Mouse (Mus musculus) heart, postnatal 4 days (tissue): ENCODE data around the gene Clstn2. TPM values are rescaled to one million over a fixed set of nuclear protein-coding genes. Genes with fewer than 3 reads are reported as not detected.

ENCODE experiments used
- DNase-seq: peaks from one replicate; pipeline ENCODE4 v3.0.0; 2021
- total RNA-seq, 2 experiments: library from RNA; stranded (reverse); gene quantifications; 2 replicates each; pipeline ENCODE4 v1.2.3; 2021

The Clstn2 gene
- total RNA-seq, 2 experiments from 2014 or later = 1.5 to 2.1 TPM

DNA sequence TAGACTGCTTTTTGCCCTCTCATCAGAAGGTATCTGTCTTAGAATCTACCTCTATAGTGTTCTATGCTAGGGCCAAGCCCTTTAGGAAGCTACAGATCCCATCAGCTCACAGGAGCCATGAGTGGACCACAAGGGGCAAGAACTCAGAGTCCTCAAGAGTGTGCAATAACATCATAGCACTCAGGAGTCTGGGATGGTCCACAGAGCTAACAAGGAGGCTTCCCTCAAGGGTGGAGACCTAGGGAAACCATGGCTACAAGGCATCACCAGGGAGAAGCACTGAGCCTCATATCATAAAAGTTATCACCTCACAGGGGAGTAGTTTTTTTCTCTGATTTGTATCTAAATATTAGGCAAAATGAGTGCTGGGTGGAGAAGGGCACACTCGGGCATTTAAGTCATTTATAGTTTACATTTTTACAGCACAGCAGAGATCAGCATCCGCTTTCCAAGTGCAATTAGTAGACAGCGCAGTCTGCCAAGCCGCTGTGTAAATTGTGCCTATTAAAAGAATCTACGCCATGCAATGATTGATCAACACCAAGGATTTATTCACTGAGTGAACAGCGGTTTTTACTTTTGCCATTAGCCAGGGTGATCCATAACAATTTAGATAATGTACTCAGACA, 82.5 kb downstream of the Clstn2 start:
- no peak for DNase-seq

DNA sequence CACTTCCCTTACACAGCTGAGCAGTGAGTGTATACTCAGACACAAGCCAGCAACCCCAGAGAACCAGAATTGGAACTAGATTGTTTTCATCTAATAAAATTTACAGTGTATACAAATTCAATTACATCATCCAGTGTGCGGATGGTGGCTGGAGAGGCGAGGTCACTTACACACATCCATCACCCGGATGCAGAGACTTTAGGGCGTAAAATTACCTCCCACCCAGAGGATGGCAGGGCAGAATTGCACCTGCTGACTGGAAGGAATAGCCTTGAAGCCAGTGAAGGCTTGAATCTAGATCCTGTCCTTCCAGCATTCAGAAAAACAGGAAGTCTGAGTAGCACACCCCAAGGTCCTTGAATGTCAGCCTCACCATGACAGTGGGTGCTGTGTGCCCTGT, 113.7 kb downstream of the Clstn2 start:
- no peak for DNase-seq

DNA sequence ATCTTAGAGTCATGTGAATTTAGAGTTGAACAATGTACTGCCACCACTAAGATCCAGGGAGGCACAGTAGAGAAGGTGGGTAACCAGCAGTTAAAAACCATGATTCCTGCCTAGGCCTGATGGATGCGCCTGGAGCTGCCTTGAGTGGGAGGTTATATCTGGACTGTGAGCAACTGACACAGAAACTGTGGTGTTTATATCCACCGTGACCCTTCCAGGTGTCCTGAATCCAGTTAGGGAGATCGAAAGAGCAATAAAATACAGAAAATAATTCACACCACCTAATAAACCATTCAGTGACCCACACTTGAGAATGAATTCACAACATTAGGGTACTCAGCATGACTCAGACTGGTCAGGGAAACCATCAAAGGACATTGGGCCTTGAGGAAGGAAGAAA, 141.6 kb downstream of the Clstn2 start:
- DNase-seq = no peak

DNA sequence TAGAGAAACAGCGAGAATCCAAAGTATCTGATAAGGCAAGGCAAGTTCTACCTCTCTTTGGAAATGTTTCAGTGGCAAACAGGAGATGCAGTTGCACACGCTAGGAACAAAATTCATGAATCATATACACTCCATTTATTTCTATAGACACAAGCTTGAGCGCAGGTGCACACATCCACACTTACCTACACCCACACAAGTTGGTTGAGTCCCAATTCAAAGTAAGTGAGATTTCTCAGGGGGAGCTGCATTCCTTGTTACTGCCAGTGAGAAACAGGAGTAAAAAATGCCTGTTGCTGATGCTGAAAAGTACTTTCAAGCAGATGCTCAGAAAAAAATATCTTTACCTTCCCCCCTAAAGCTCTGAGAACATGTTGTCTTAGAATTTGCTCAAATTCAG, 149.6 kb downstream of the Clstn2 start:
- DNase-seq = no peak

DNA sequence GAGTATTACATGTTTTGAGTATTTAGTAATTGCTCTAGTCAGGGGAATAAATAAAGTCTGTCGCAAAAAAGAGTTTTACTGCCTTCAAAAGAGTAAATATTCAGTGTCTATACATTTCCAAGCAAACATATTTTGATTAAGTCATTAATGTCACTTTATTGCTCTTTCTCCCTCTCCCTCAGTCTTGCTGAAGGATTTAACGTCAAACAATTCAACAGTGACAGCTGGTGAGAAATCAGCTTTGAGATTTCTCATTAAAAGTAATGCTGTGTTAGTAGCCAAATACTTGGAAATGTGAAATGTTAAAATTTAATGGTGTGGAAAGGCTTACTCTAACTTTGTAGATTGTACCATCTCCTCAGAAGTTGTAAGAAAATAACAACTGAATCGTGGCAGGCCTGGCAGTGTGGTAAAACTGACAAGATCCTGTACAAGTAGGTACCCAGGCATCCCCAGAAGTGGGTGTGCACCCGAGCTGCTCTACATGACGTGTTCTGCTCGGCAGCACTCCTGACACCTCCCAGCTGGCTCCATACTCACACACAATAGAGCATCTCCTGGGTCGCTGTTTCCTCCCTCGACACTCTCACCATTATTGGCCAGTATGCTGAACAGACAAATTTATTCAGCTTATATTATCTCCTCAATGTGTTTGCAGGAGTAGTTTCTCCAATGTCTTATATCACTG, 165.8 kb downstream of the Clstn2 start:
- DNase-seq = no peak

DNA sequence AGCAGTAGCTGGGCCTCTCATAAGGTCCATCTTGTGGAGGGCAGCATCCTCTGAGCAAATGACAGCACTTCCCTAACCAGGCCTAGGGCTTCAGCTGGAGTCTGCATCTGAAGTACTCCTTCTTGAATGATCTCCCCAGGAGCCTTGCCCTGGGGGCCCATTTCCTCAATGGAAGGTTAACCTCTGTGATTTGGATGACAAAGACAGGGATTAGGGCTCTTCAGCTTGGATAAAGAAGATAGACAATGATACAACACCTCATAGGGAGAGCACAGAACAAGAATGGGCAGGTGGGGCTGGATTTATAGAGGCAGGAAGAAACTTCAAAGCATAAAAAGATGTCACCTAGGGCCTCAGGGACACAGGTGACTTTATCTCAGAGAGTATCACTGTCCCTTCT, 180.1 kb downstream of the Clstn2 start:
- no peak for DNase-seq

DNA sequence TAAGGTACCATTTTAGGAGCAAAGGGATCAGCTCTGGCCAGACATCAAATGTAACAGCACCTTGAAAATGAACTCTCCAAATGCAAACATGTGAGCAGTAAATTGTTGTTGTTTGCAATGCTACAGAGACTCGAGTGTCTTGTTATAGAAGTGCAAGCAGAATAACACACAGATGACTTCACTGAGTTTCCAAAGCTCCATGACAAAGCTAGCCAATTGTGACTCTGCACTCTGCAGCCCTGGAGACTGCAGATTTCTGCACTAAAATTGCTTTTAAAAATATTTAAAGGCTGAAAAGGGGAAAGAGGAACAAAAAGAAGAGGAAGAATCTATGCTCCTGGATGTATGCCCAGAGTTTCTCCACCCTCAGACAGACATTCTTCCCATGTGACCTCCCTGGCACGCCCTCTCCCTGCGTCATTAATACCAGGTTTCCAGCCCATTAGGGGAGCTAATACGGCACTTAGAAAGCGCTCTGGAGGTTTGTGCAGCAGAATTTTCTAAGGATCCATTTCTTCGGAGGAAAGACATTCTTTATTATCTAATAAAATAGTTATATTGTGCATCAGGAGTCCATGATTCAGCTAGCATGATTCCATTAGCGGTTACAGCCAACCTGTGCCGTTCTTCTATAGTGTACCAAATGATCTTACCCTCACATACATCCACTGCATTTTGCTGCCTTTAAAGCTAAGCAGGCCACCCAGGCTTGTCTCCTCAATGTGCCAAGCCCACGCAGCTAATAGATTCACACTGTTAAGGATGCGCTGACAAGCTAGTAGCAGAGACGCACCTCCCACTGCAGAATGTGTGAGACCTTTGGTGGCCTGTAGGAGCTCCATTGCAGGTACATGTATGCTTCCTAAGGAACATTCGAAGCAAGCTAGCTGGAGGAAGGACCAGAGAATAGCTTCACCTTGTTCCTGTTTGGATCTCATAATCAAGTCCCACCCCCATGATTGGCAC, 184.8 kb downstream of the Clstn2 start:
- peak; percentile 8 for DNase-seq

DNA sequence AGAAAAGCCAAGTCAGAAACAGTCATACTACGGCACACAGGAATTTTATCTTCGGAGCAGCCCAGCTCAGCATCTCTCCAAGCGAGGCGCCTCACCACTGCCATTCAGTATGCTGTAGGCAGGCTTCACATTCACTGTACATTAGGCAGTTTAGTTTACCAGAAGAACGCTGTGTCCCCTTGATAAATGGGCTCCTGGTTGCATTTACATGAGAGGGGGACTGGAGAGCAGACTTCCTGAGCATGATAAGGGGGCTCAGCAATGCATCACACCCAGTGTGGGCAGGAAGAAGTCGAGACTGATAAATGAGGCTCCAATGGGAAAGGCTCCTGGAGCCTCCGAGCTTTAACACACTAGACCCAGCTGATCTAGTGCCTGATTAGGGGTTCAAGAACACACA, 190.9 kb downstream of the Clstn2 start:
- DNase-seq = no peak

DNA sequence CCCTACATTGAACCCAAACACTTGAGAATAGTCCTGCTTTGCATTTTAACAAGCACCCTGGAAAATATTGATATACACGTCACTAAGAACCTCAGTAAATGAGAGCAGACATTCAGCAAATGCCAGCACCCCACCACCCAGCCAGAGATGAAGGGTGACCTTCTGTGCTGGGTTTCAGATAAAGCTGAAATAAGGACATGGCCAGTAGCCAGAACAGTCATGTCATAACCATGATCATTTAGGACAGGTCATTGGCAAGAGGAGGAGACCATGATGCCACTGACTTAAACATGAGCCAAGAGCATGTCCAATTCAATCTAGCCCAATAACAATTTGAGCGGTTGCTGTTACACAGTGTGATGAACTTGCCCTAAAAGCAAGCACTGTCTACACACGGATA, 201.8 kb downstream of the Clstn2 start:
- no peak for DNase-seq

DNA sequence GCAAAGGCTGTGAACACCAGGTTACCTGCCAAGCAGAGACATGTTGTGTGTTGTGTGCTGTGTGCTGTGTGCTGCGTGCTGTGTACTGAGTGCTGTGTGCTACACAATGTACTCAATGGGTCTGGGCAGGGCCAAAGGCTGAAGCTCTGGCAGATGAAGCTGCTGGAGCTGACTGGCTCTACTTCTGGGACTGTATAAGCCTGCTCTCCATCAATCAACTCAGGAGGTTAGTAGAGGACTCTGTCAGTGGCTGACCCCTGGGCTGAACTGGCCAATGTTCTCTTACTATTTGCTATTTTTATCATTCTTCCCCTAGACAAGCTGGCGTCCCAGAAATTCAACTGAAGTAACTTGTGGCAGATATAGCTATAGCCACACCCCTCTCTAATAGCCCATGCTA, 203.1 kb downstream of the Clstn2 start:
- no peak for DNase-seq

DNA sequence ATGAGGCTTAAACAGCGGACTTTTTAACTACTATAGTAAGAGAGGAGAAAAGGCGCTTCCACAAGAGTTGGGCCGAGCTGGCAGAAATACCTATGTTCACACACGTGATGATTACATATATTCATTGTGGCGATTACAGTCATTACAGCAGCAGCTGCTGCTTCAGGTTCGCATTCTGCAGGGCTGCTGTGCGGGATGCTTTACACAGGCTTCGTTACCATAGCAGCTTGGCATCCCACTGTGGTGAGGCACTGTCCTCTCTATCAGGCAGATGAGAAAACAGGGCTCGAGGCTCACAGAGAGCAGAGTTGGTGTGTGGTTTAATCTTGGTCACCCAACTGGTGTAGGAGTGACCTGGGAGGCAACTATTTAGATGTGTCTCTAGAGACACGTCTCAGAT, 205.3 kb downstream of the Clstn2 start:
- no peak for DNase-seq

DNA sequence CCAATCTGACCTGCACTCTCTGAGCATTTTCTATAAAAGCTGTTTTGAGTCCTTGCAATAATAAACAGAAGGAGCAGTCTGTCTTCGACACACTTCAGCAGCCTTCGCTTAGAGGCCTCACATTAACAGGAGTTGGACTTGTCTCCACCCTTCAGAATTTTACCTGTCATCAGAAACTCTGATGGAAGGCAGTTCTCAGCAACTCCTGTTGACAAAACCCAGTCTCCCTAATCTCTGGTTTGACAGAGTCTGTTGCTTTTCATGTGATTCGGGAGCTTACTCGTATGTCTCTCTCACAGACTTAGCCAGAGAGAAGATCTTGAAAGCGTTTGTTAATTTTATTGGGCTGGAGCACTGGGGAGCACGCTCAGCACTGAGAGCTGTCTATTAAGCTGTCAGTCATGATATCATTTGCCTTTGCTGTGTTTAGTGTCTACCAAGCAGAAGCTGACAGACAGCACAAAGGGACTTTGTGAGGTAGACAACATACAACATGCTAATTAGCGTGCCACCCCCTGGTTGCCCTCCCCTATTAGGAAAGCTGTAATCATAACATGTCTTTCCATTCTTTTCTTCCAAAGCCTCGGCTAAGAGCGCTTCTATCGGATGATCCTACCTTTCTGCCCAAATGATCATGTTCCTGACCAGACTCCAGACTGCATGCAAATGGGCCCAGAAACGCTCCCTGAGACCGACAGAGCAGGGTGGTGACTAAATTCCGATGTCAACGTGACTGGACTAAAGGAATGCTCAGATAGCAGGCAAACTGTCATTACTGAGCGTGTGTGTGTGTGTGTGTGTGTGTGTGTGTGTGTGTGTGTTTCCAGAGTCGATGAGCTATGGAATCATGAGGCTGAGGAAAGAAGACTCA, 206.7 kb downstream of the Clstn2 start:
- DNase-seq = peak; percentile 7

DNA sequence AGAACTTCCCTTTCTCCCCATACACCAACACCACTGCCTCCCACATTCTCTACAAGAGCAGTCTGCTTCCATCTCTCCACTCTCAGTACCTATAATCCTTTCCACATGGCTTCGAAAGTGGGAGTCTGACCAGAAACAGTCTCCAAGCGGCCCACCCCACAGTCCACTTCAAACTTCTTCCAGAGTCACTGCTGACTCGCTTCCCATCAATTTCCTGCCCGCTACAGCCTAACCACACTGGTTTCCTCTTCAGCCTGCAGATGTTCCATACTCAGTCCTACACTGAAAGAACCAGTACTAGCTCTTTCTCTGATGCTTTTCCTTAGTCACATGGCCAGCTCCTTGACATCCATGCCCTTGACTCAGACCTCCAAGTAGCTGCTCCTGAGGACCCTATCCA, 215.9 kb downstream of the Clstn2 start:
- DNase-seq = no peak

DNA sequence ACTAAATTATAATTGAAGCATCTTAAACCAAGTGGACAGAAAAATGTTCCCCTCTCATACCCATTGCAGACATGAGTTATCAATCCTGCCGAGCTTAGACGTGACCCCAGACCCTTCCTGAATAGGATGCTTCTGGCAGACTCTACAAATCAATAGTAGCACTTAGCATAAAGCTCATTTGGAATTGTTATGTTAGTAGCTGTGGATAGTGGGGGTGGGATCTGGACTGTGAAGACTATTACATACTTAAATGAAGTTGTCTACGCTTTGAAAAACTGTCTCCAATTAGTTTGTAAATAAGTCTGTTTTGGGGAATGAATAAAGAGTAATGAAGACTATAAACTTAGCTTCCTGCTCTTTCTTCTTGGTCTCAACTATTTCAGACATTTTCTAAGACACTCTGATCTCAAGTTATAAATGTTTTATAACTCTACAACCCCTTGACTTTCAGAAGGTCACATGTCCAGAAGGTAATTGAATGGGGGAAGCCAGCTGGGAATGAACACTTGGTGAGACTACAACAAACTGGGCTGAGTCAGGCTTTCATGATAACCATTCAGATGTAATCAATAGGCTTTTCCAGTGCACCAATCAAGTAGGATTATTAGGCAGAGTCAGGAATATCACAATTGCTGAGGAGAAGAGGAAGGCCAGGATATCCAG, 216.7 kb downstream of the Clstn2 start:
- DNase-seq = no peak

DNA sequence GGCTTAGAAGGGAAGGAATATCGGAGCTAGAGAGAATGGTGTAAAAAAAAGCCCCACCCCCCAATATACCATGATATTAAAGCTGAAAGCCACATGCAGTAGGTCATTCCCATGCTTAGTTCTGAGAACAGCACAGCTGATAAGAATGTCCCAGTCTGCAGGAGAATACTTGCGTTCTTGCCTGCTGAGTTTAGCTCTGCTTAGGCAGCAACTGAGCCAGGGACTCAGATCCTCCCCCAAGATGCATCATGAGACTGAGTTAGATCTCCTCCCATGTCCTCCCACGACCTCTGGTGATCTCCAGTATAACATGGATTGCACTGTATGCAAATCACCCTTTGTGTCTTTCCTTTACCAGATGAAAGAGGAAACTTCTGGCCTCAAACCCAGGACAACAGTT, 219.8 kb downstream of the Clstn2 start:
- DNase-seq = peak; percentile 19

DNA sequence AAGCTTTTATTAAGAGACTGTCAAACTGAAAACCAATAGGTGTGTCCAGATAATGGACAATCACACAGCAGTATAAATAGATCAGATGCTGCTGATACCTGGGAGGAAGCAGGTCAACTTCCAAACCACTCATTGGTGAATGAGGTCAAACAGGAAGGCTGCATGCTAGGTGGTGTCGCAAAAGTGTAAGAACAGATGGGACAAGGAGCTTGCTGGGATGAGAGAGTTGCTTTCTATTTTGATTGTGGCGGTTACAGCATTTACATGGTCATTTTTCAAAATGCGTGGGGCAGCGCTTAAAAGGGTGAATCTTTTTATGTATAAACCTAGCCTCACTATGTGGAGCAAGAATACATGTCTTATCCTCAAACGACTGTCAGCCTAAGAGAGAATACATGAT, 225.9 kb downstream of the Clstn2 start:
- DNase-seq = no peak

DNA sequence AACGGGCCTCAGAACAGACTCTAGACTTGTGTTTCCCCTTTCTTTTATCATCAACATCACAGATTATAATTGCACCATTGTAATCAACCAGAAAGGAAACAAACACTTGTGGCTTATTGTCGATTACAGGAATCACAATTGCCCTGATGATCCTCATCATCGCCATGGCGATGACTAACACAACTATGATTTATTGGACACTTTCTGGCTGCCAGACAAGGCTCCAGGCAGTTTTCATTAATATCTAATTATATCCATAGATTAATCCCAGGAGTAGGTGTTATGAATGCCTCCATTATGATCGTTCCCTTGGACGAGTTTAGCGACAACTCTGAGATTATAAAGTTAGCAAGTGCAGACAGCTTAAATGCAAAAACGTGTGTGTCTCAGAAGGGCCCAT, 239.3 kb downstream of the Clstn2 start:
- DNase-seq = no peak

DNA sequence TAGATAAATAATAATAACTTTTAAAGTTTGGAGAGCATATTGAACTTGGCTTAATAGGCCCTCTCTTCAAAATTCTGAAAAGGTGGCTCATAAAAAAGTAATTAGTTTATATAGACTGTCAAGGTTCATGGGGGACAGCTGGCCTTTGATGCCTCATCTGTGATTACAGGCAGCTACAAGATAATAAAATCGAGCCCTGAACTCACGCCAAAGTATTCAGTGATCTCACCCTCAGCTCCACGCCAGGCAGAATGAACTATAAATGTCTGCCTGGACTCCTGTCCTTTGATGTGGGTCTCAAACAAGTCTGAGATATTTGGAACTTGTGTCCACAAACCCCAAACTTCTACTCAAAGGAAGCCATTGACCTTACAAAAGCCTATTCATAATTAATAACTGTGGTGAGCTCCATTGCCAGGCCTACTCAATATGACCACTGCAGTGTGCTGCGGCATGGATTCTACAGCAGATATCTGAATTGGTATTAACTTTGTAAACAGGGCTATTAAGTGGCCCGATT, 244.8 kb downstream of the Clstn2 start:
- no peak for DNase-seq

DNA sequence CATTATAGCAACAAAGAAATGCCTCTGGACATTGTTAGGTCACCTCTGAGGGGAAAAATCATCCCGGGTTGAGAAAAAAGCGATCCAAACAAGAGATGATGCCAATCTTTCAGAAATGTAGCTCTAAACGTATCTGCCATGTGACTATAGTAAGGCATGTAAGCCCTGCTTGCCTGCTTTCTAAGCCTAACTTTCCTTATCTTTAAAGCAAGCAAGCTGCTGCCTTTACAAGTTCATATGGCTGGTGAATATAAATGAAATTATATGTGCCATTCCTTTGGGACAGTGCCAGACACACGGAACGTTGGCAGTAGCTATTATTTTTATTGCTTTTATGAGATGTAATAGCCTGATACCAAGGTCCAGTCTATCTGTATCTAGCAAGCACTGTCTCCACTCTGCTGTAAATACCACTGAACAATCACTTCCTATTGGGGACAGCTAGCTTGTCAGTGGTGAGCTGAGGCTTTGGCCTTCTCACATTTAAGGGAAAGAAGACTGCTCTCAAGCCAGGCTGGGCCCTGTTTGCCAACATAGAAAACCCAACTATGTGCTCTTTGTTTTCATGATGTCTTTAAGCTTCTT, 252.9 kb downstream of the Clstn2 start:
- no peak for DNase-seq

DNA sequence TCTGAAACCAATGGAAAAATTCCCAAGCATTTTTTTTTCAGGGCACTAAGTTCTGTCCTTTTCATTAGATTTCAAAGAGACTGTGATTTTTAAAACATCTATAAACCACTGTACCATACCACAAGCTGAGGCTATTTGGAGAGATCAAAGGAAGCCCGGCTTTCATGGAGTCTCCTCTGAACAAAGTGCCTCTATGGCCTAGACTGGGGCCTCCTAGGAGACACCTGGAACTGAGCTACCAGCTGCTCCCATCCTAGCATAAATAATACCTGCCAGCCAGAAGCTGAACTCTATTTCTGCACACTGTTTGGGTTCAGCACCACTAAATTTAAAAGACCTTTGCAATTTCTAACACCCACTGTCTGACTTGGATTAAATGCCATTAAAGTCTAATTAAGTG, 257.2 kb downstream of the Clstn2 start:
- DNase-seq = no peak

DNA sequence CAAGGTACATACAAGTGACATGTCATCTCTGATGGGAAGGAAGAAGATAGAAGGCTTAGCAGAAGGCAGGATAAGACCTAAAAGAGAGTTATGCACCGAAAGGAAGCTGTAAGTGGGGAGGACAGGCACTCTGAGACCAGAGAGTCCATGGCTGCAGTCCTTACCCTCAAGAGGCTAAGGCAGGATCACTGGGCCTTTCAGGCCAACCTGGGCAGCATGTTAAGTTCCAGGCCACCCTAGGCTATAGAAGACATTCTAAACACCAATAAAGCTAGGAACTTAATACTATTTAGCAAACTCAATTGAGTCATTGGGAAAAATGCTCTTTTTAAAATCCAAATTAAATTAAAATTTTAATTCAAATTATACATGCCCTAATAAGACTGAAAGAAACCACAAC, 258.0 kb downstream of the Clstn2 start:
- no peak for DNase-seq
